Mouse (Mus musculus) liver, embryonic 11.5 days (tissue): ENCODE results near the gene Alkbh8. TPM values are rescaled to one million over a fixed set of nuclear protein-coding genes. Genes with fewer than 3 reads are reported as not detected.
"Not testable (repeated sequence)": the region's sequence is repeated elsewhere in the genome, so short reads cannot be mapped to it uniquely, and the experiment has no call there.

Experiments used
- ATAC-seq: fragments of 200-750 bp; cut with Nextera tagmentation; replicated peaks from 2 replicates; pipeline ENCODE4 v1.8.0; 2017; ENCODE audit warnings: moderate number of reproducible peaks, mild to moderate bottlenecking, moderate TSS enrichment, moderate library complexity; ENCODE audit not compliant: low FRiP score
- DNase-seq: peaks from one replicate; pipeline ENCODE4 v3.0.0-alpha.2; 2017; ENCODE audit warnings: low spot score
- H3K27ac ChIP-seq: fragments of 300-500 bp; sonication (generic); 2 replicates; pipeline ENCODE4 v1.5.1; 2014; ENCODE audit warnings: mild to moderate bottlenecking, low read depth, low read length, control low read depth
- H3K27me3 ChIP-seq: fragments of 300-500 bp; sonication (generic); replicated peaks from 2 replicates; pipeline ENCODE4 v1.6.1; 2014; ENCODE audit warnings: low read length, mixed read lengths; ENCODE audit not compliant: control insufficient read depth, insufficient read depth
- H3K36me3 ChIP-seq: fragments of 300-500 bp; sonication (generic); 2 replicates; pipeline ENCODE4 v1.6.1; 2014; ENCODE audit warnings: mild to moderate bottlenecking, low read length, moderate library complexity, mixed read lengths; ENCODE audit not compliant: control insufficient read depth, insufficient read depth
- H3K4me1 ChIP-seq: fragments of 300-500 bp; sonication (generic); replicated peaks from 2 replicates; pipeline ENCODE4 v1.6.1; 2014; ENCODE audit warnings: low read length, mixed read lengths; ENCODE audit not compliant: control insufficient read depth, insufficient read depth
- H3K4me2 ChIP-seq: fragments of 300-500 bp; sonication (generic); 2 replicates; pipeline ENCODE4 v1.6.1; 2014; ENCODE audit warnings: mild to moderate bottlenecking, control low read depth, moderate library complexity
- H3K4me3 ChIP-seq: fragments of 300-500 bp; sonication (generic); 2 replicates; pipeline ENCODE4 v1.5.1; 2014; ENCODE audit warnings: low read depth, low read length, control low read depth
- H3K9ac ChIP-seq: fragments of 300-500 bp; sonication (generic); 2 replicates; pipeline ENCODE4 v1.6.1; 2014; ENCODE audit warnings: low read depth, low read length, control low read depth
- H3K9me3 ChIP-seq: fragments of 300-500 bp; sonication (generic); 2 replicates; pipeline ENCODE4 v1.6.1; 2016; ENCODE audit warnings: low read length, inconsistent platforms, mixed read lengths; ENCODE audit not compliant: control insufficient read depth
- WGBS: fragments of 180-500 bp; shearing (Covaris S2); extraction: QIAGEN DNeasy Blood & Tissue Kit; methylation state at CpG from one replicate; pipeline ENCODE4 v1.1.7; 2014; 5-methylcytosine and 5-hydroxymethylcytosine counted together
- polyA plus RNA-seq: library from polyadenylated mRNA; unstranded; fragments of >200 nt; fragmentation: Nextera tagmentation; extraction: Ambion mirVana; gene quantifications from 2 replicates; pipeline ENCODE4 v1.2.1, GENCODE M21; 2014

Gene Alkbh8
- 35.6 and 39.6 TPM in 2 replicates for polyA plus RNA-seq

- Histone ChIP-seq H3K4me1 (peaks cover 9% of the 10 kb centered on the region), H3K9me3 (no peaks in the 10 kb centered on the region), H3K27me3 (no peaks in the 10 kb centered on the region), H3K9ac (peak within 1 kb of the TSS; percentile 82), H3K36me3 (peaks cover 6% of the 10 kb centered on the region; the same call in 1 of the 2 replicates), H3K4me2 (peak within 1 kb of the TSS; percentile 62), H3K4me3 (peak within 1 kb of the TSS; percentile 78), H3K27ac (peak within 1 kb of the TSS; percentile 89)
- ATAC-seq (peak; percentile 89), DNase-seq (peak; percentile 74)
- WGBS: 4% methylated on average over 20 of the region's 20 CpGs
Observed at GRCm38 (mm10) chr9:3334962-3335767, at the start of gene Alkbh8. Gene Alkbh8, plus strand, starts transcription at chr9:3335140.

- DNase-seq (no peak), ATAC-seq (peak; percentile 38; the same call in 1 of the 2 replicates)
- Histone ChIP-seq H3K4me3 (no peak overlapping the region), H3K27ac (no peak overlapping the region), H3K27me3 (no peaks in the 10 kb centered on the region), H3K4me1 (no peaks in the 10 kb centered on the region), H3K9ac (no peak overlapping the region), H3K4me2 (no peak overlapping the region), H3K36me3 (no peaks in the 10 kb centered on the region), H3K9me3 (0 out of 2 replicates have a peak, but pooled peaks cover 5% of the 10 kb centered on the region)
Observed at GRCm38 (mm10) chr9:3309292-3309836, 25.6 kb upstream of the Alkbh8 start.

DNA sequence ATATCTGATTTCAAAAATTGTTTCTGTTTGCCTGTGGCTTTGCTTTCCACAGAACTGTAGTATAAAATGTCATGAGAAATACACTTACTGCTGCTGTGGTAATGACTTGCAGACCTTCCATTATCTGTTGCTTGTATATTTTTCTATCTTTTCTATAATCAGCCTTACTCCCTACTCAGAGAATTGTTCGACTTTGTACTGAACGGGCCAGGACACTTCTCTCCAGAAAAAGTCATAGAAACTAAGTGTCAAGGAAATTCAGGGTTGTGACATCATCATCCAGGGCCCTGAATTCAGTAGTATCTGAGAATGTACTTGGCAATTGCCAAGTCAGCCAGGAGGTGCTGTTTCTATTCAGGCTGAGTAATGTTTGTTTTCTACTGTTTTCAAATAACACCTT, 24.9 kb upstream of the Alkbh8 start:
- WGBS: 75% methylated on average over 2 of the region's 2 CpGs
- Histone ChIP-seq H3K9me3 (0 out of 2 replicates have a peak, but pooled peaks cover 5% of the 10 kb centered on the region), H3K9ac (no peak overlapping the region), H3K36me3 (no peaks in the 10 kb centered on the region), H3K4me3 (no peak overlapping the region), H3K4me2 (no peak overlapping the region), H3K27me3 (no peaks in the 10 kb centered on the region), H3K4me1 (no peaks in the 10 kb centered on the region), H3K27ac (no peak overlapping the region)
- DNase-seq: no peak
- 0 out of 2 replicates have a peak, but pooled peaks have one; percentile 21 for ATAC-seq

DNA sequence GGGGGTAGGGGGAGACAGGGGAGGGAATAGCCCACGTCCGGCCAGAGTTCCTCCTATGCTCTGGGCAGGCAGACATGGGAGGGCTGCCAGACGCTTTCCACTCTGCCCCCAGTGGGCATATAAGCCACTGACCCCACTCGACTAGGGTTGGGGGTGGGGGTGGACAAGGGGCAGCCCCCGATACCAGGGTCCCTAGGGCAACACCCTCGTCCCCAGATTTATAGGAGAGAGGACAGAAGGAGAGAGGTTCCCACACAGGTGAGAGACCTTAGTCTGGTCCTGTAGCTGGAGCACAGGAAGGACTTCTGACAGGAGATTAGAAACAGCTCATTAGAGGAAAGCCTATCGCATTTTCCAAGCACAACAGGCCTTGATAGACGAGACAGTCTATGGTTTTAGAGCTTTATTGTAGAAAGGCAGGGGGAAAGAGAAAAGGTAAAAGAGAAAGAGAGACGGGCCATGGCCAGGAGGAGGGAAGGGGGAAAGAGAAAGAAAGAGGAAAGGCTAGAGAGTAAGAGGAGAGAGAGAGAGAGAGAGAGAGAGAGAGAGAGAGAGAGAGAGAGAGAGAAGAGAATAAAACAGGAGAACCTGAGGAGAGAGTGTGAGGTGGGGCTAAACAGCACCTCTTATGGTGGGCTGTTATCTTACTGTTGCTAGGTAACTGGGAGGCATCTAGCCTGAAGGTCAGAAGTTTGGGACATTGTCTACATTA, 7.4 kb upstream of the Alkbh8 start:
- not testable (repeated sequence) for H3K36me3 ChIP-seq, DNase-seq, H3K27me3 ChIP-seq, H3K4me1 ChIP-seq, H3K4me3 ChIP-seq, H3K9me3 ChIP-seq
- peak overlapping the region; percentile 86 for H3K27ac ChIP-seq
- H3K9ac ChIP-seq: peak overlapping the region; percentile 58; the same call in 1 of the 2 replicates
- peak overlapping the region; percentile 49 for H3K4me2 ChIP-seq
- ATAC-seq: peak; percentile 74
- 39% methylated on average over 9 of the region's 9 CpGs for WGBS

DNA sequence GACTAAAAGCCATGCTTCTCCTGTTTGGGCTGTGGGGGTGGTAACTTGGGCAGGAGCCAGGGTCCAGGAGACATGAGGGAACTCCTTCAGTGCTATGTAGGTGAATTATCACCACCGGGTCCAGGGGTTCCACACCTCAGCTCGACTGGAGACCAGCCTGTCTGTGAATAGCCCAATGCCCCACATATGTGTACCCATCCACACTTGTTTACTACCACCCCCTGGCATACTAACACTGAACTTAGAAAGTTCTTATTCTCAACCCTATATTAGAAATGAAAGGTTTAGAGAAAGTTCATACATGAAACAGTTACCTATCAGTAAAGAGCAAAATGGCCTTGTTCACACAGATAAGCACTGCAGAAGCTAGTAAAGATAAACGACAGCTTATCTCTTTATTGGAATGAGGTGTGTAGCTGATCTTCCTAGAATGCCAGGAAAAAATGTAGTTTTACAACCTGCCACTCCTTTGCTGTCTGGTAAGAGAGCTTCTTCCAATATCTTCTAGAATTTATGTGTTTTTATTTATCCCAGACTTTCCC, 6.8 kb upstream of the Alkbh8 start:
- peak overlapping the region; percentile 86 for H3K27ac ChIP-seq
- no peaks in the 10 kb centered on the region for H3K27me3 ChIP-seq
- H3K4me2 ChIP-seq: peak overlapping the region; percentile 49
- H3K4me1 ChIP-seq: peaks cover 8% of the 10 kb centered on the region
- H3K9ac ChIP-seq: peak overlapping the region; percentile 28; the same call in 1 of the 2 replicates
- peak; percentile 83 for ATAC-seq
- H3K9me3 ChIP-seq: no peaks in the 10 kb centered on the region
- no peaks in the 10 kb centered on the region for H3K36me3 ChIP-seq
- 21% methylated on average over 3 of the region's 3 CpGs for WGBS
- H3K4me3 ChIP-seq: no peak overlapping the region
- peak; percentile 36 for DNase-seq

- Histone ChIP-seq H3K4me2 (peak overlapping the region; percentile 50), H3K36me3 (no peaks in the 10 kb centered on the region), H3K27me3 (no peaks in the 10 kb centered on the region), H3K4me1 (peaks cover 8% of the 10 kb centered on the region), H3K9ac (no peak overlapping the region), H3K9me3 (no peaks in the 10 kb centered on the region), H3K27ac (peak overlapping the region; percentile 78), H3K4me3 (no peak overlapping the region)
- DNase-seq (no peak), ATAC-seq (no peak)
Observed at GRCm38 (mm10) chr9:3330319-3330718, 4.6 kb upstream of the Alkbh8 start.

- WGBS: 68% methylated on average over 3 of the region's 3 CpGs
- Histone ChIP-seq H3K9ac (0 out of 2 replicates have a peak overlapping the region, but pooled peaks have one; percentile 5), H3K4me2 (peak overlapping the region; percentile 50), H3K4me3 (no peak overlapping the region), H3K27ac (peak overlapping the region; percentile 78), H3K36me3 (no peaks in the 10 kb centered on the region), H3K27me3 (no peaks in the 10 kb centered on the region), H3K9me3 (no peaks in the 10 kb centered on the region), H3K4me1 (peaks cover 8% of the 10 kb centered on the region)
- DNase-seq: peak; percentile 34
- peak; percentile 75 for ATAC-seq
Observed at GRCm38 (mm10) chr9:3330737-3331384, 4.1 kb upstream of the Alkbh8 start.

DNA sequence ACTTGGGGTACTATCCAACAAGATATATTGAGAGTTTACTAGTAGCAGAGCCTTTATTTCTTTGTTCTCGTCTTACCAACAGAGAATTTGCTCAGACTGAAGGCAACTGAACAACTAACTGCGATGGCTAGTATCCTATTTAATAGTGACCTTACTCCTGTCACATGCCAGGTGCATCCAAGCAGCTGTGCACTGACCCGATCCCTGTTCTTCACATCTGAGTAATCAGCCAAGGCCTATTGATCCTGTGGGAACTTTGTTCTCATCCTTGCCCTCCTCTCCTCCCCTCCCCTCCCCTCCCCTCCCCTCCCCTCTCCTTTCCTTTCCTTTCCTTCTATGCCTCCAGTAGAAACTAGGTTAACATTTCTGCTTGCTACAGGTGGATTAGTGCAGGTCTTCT, 1.7 kb downstream of the Alkbh8 start:
- ATAC-seq: no peak
- WGBS: 86% methylated on average over 3 of the region's 3 CpGs
- DNase-seq: no peak
- peak overlapping the region; percentile 78 for H3K4me3 ChIP-seq
- no peaks in the 10 kb centered on the region for H3K27me3 ChIP-seq
- H3K9me3 ChIP-seq: no peaks in the 10 kb centered on the region
- H3K9ac ChIP-seq: peak overlapping the region; percentile 34; the same call in 1 of the 2 replicates
- peak overlapping the region; percentile 13; the same call in 1 of the 2 replicates for H3K27ac ChIP-seq
- H3K4me1 ChIP-seq: peaks cover 4% of the 10 kb centered on the region
- H3K36me3 ChIP-seq: peaks cover 10% of the 10 kb centered on the region; the same call in 1 of the 2 replicates
- H3K4me2 ChIP-seq: peak overlapping the region; percentile 63
